Mouse (Mus musculus): ENCODE results near the gene Krt10.

GRCm38 (mm10) chr11:99437972-99438371, 48.8 kb upstream of the Krt10 start, which contains the start of gene Krt20:
- TF ChIP-seq TAL1 (IDR thresholded peaks at IDR 0.05; ENCODE audit: low read length) (no peak), JUND (IDR thresholded peaks at IDR 0.05; ENCODE audit: low read depth, low read length) (no peak), EP300 (IDR thresholded peaks at IDR 0.05; ENCODE audit: low read depth in 1 of 2, low read length in 2 of 2) (no peak), ZKSCAN1 (IDR thresholded peaks at IDR 0.05; ENCODE audit: low read depth, low read length) (no peak), MEF2A (IDR thresholded peaks at IDR 0.05; ENCODE audit: extremely low read depth, insufficient replicate concordance, low read depth, low read length, poor library complexity, severe bottlenecking) (no peak), CTCF (IDR thresholded peaks at IDR 0.05 in 2 of 3, conservative IDR thresholded peaks at IDR 0.05 in 1 of 3; ENCODE audit: control insufficient read depth in 1 of 3, insufficient read depth in 1 of 3, low read depth in 2 of 3, low read length in 3 of 3, poor library complexity in 1 of 3, severe bottlenecking in 1 of 3) (no peak), ZNF384 (IDR thresholded peaks at IDR 0.05; ENCODE audit: low read depth, low read length) (no peak), CHD2 (IDR thresholded peaks at IDR 0.05; ENCODE audit: low read length) (no peak), POLR2A (IDR thresholded peaks at IDR 0.05; ENCODE audit: control insufficient read depth in 1 of 2, insufficient read depth in 1 of 2, low read depth in 1 of 2, low read length in 2 of 2, poor library complexity in 1 of 2) (no peak)

All from MEL (cell line).